Mouse (Mus musculus): ENCODE results near the gene Sowahd. TPM values are rescaled to one million over a fixed set of nuclear protein-coding genes. Genes with fewer than 3 reads are reported as not detected.

The Sowahd gene
- total and polyA plus RNA-seq, 3 experiments = not detected

DNA sequence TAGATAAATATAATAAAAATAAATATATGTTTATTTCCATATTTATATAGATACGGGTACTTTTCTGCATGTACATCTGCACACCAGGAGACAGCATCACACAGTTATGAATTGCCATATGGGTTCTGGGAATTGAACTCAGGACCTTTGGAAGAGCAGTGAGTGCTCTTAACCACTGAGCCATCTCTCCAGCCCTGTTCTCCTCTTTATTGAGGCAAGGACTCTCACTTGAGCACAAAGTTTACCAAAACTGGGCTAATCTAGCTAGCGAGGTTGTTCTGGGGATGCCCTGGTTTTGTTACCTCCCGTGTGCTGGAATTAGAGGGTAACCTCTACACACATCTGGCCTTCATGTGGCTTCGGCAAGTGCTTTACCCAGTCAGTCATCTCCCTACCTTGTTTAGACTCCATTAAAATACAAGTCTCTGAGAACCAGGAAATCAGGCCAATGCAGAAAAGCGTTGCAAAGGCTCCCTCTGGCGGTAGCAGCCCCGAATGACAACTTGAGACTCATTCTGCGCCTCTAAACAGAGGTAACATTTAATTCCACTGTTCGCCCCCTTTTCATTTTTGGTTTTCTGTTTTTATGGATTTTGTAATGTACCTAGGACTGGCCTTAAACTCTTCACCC, 25.7 kb downstream of the Sowahd start:
- Histone ChIP-seq H3K79me2 (replicated peaks; ENCODE audit: control insufficient read depth, extremely low read depth, insufficient read depth, poor library complexity, severe bottlenecking) (no peaks in the 10 kb centered on the region; the same call in 1 of the 2 replicates), H3K27ac (ENCODE audit: insufficient read depth, low read depth) (no peak overlapping the region), H3K4me2 (ENCODE audit: insufficient read depth, low read depth, poor library complexity, severe bottlenecking) (peak overlapping the region; percentile 45), H3K4me1 (ENCODE audit: control insufficient read depth in 1 of 2, insufficient read depth in 2 of 2) (peaks cover 0 to 2% of the 10 kb centered on the region in 2 experiments; a peak in 1 of 4 replicates), H3K9ac (ENCODE audit: insufficient read depth, low read depth) (no peak overlapping the region), H3K9me3 (replicated peaks; ENCODE audit: low read length) (no peaks in the 10 kb centered on the region), H3K36me3 (replicated peaks in 1 of 2; ENCODE audit: control insufficient read depth in 1 of 2, insufficient read depth in 1 of 2, low read length in 1 of 2) (no peaks in the 10 kb centered on the region), H3K4me3 (replicated peaks in 1 of 3; ENCODE audit: low read depth in 2 of 3, low read length in 2 of 3, poor library complexity in 1 of 3) (no peak overlapping the region), H3K27me3 (replicated peaks) (no peaks in the 10 kb centered on the region)
- in situ Hi-C loops (cut with MboI; ENCODE audit: low pct_ligation_motif_present, low pct_unique_long_range_greater_than_20kb, low sequenced_read_pairs) = no loop called here
- dilution Hi-C loops (cut with MboI; ENCODE audit: extremely low pct_ligation_motif_present, extremely low pct_unique_long_range_greater_than_20kb, low sequenced_read_pairs) = no loop called here
- TF ChIP-seq TCF12 (IDR thresholded peaks at IDR 0.05; ENCODE audit: low read depth, low read length) (no peak), NRF1 (IDR thresholded peaks at IDR 0.05; ENCODE audit: low read depth, low read length) (no peak), POLR2A (IDR thresholded peaks at IDR 0.05; ENCODE audit: low read depth, low read length) (0 out of 2 replicates have a peak, but pooled peaks have one; percentile 30), ZKSCAN1 (IDR thresholded peaks at IDR 0.05; ENCODE audit: borderline replicate concordance, low read depth, low read length) (no peak), JUN (IDR thresholded peaks at IDR 0.05; ENCODE audit: insufficient read depth, low read depth, low read length) (no peak), TBP (conservative IDR thresholded peaks at IDR 0.05; ENCODE audit: low read depth, low read length) (peak; percentile 89), CHD1 (IDR thresholded peaks at IDR 0.05; ENCODE audit: low read depth, low read length) (no peak), KAT2A (IDR thresholded peaks at IDR 0.05; ENCODE audit: insufficient replicate concordance, low read length) (no peak), ZMIZ1 (IDR thresholded peaks at IDR 0.05; ENCODE audit: low read depth, low read length) (no peak), UBTF (IDR thresholded peaks at IDR 0.05; ENCODE audit: low read depth, low read length) (no peak), ELF1 (IDR thresholded peaks at IDR 0.05; ENCODE audit: low read depth, low read length) (peak; percentile 83), CTCF (conservative IDR thresholded peaks at IDR 0.05 in 1 of 2, IDR thresholded peaks at IDR 0.05 in 1 of 2; ENCODE audit: low read depth in 2 of 2, low read length in 2 of 2) (peak; percentile 77 to 79), BHLHE40 (IDR thresholded peaks at IDR 0.05; ENCODE audit: low read depth, low read length) (no peak), CHD2 (IDR thresholded peaks at IDR 0.05; ENCODE audit: low read length) (no peak), MXI1 (IDR thresholded peaks at IDR 0.05; ENCODE audit: low read depth, low read length) (no peak), EP300 (IDR thresholded peaks at IDR 0.05; ENCODE audit: low read length) (no peak), SIN3A (IDR thresholded peaks at IDR 0.05; ENCODE audit: low read length) (no peak), ETS1 (conservative IDR thresholded peaks at IDR 0.05; ENCODE audit: low read depth, low read length) (no peak), SMC3 (IDR thresholded peaks at IDR 0.05; ENCODE audit: low read depth, low read length) (peak; percentile 57), RCOR1 (conservative IDR thresholded peaks at IDR 0.05; ENCODE audit: low read depth, low read length) (no peak), IRF4 (IDR thresholded peaks at IDR 0.05; ENCODE audit: low read depth, low read length) (no peak), ZC3H11A (IDR thresholded peaks at IDR 0.05; ENCODE audit: low read depth, low read length) (no peak), ZNF384 (IDR thresholded peaks at IDR 0.05; ENCODE audit: low read depth, low read length) (no peak), RAD21 (IDR thresholded peaks at IDR 0.05; ENCODE audit: low read depth, low read length) (peak; percentile 74), PAX5 (IDR thresholded peaks at IDR 0.05; ENCODE audit: low read length) (no peak), GABPA (IDR thresholded peaks at IDR 0.05; ENCODE audit: insufficient replicate concordance, low read depth, low read length) (no peak), MAZ (IDR thresholded peaks at IDR 0.05; ENCODE audit: low read depth, low read length) (no peak), HCFC1 (IDR thresholded peaks at IDR 0.05; ENCODE audit: low read depth, low read length) (no peak), JUND (conservative IDR thresholded peaks at IDR 0.05; ENCODE audit: low read depth, low read length) (no peak)
- DNase-seq (ENCODE audit: extremely low read depth) = no peak

Measured in CH12.LX (cell line).